Mouse (Mus musculus): ENCODE data around the gene Unc13a. TPM values are rescaled to one million over a fixed set of nuclear protein-coding genes. Genes with fewer than 3 reads are reported as not detected.

The Unc13a gene
- polyA plus RNA-seq, 1 experiment from 2014 or later, result 0.46 TPM

GRCm38 (mm10) chr8:71595862-71596261 lies 75.7 kb downstream of the Unc13a start:
- Histone ChIP-seq H3K4me3 (ENCODE audit: low read depth, low read length) (no peak overlapping the region), H3K36me3 (ENCODE audit: insufficient read depth) (peaks cover 11% of the 10 kb centered on the region; the same call in 1 of the 2 replicates), H3K4me1 (ENCODE audit: insufficient read depth) (0 out of 2 replicates have a peak, but pooled peaks cover 3% of the 10 kb centered on the region), H3K9me3 (ENCODE audit: low read depth, low read length) (no peaks in the 10 kb centered on the region), H3K27me3 (ENCODE audit: insufficient read depth, low read length) (0 out of 2 replicates have a peak, but pooled peaks cover 2% of the 10 kb centered on the region), H3K9ac (no peak overlapping the region), H3K4me2 (peak overlapping the region; percentile 27; the same call in 1 of the 2 replicates), H3K27ac (ENCODE audit: low read depth) (no peak overlapping the region)
- WGBS, result 9% methylated on average over 27 of the region's 27 CpGs
- peak; percentile 92 for DNase-seq
- ATAC-seq (ENCODE audit: insufficient read depth), result peak; percentile 11
- peak; percentile 100 for TF ChIP-seq CTCF (IDR thresholded peaks at IDR 0.05; ENCODE audit: low read depth)

DNA sequence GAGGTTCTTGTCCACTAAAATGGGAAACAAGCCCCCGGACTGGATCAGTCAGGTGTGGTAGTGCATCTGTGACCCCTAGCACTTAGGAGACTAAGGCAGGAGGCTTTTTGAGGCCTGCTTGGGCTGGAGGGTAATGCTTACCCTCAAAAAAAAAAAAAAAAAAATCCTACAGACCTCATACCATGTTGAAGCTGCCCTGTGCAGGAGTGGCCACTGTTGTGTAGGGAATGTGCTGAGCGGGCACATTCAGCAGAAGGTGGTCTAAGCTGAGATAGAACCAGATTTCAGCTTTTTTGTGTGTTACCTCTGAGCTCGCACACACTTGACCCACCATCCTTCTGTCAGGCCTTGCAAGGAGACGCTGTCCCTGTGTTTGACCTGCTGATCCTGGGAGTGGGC lies 77.2 kb downstream of the Unc13a start:
- Histone ChIP-seq H3K9ac (no peak overlapping the region), H3K9me3 (ENCODE audit: low read depth, low read length) (no peaks in the 10 kb centered on the region), H3K27me3 (ENCODE audit: insufficient read depth, low read length) (no peaks in the 10 kb centered on the region), H3K36me3 (ENCODE audit: insufficient read depth) (0 out of 2 replicates have a peak, but pooled peaks cover 8% of the 10 kb centered on the region), H3K4me3 (ENCODE audit: low read depth, low read length) (no peak overlapping the region), H3K4me1 (ENCODE audit: insufficient read depth) (0 out of 2 replicates have a peak, but pooled peaks cover 3% of the 10 kb centered on the region), H3K27ac (ENCODE audit: low read depth) (no peak overlapping the region), H3K4me2 (no peak overlapping the region)
- DNase-seq (no peak), ATAC-seq (ENCODE audit: insufficient read depth) (no peak)
- WGBS, result 96% methylated on average over 4 of the region's 4 CpGs
- no peak for TF ChIP-seq CTCF (IDR thresholded peaks at IDR 0.05; ENCODE audit: low read depth)

GRCm38 (mm10) chr8:71593556-71594323 lies 77.8 kb downstream of the Unc13a start:
- Histone ChIP-seq H3K36me3 (ENCODE audit: insufficient read depth) (0 out of 2 replicates have a peak, but pooled peaks cover 8% of the 10 kb centered on the region), H3K4me3 (ENCODE audit: low read depth, low read length) (no peak overlapping the region), H3K27me3 (ENCODE audit: insufficient read depth, low read length) (no peaks in the 10 kb centered on the region), H3K27ac (ENCODE audit: low read depth) (no peak overlapping the region), H3K4me2 (no peak overlapping the region), H3K9ac (no peak overlapping the region), H3K4me1 (ENCODE audit: insufficient read depth) (0 out of 2 replicates have a peak, but pooled peaks cover 3% of the 10 kb centered on the region), H3K9me3 (ENCODE audit: low read depth, low read length) (no peaks in the 10 kb centered on the region)
- TF ChIP-seq CTCF (IDR thresholded peaks at IDR 0.05; ENCODE audit: low read depth), result no peak
- ATAC-seq (ENCODE audit: insufficient read depth), result no peak
- no peak for DNase-seq
- WGBS, result 87% methylated on average over 8 of the region's 8 CpGs

- peak overlapping the region; percentile 98 for H3K4me2 ChIP-seq
- ATAC-seq (ENCODE audit: insufficient read depth) (peak; percentile 69), DNase-seq (peak; percentile 71)
- no peaks in the 10 kb centered on the region for H3K27me3 ChIP-seq (ENCODE audit: insufficient read depth, low read length)
- H3K36me3 ChIP-seq (ENCODE audit: insufficient read depth), result 0 out of 2 replicates have a peak, but pooled peaks cover 8% of the 10 kb centered on the region
- H3K4me1 ChIP-seq (ENCODE audit: insufficient read depth), result 0 out of 2 replicates have a peak, but pooled peaks cover 3% of the 10 kb centered on the region
- peak overlapping the region; percentile 88 for H3K4me3 ChIP-seq (ENCODE audit: low read depth, low read length)
- 3% methylated on average over 60 of the region's 60 CpGs for WGBS
- H3K27ac ChIP-seq (ENCODE audit: low read depth), result peak overlapping the region; percentile 98
- H3K9me3 ChIP-seq (ENCODE audit: low read depth, low read length), result no peaks in the 10 kb centered on the region
- 0 out of 2 replicates have a peak, but pooled peaks have one; percentile 1 for TF ChIP-seq CTCF (IDR thresholded peaks at IDR 0.05; ENCODE audit: low read depth)
- peak overlapping the region; percentile 91 for H3K9ac ChIP-seq
Measured at GRCm38 (mm10) chr8:71592374-71593170, 79.0 kb downstream of the Unc13a start.

DNA sequence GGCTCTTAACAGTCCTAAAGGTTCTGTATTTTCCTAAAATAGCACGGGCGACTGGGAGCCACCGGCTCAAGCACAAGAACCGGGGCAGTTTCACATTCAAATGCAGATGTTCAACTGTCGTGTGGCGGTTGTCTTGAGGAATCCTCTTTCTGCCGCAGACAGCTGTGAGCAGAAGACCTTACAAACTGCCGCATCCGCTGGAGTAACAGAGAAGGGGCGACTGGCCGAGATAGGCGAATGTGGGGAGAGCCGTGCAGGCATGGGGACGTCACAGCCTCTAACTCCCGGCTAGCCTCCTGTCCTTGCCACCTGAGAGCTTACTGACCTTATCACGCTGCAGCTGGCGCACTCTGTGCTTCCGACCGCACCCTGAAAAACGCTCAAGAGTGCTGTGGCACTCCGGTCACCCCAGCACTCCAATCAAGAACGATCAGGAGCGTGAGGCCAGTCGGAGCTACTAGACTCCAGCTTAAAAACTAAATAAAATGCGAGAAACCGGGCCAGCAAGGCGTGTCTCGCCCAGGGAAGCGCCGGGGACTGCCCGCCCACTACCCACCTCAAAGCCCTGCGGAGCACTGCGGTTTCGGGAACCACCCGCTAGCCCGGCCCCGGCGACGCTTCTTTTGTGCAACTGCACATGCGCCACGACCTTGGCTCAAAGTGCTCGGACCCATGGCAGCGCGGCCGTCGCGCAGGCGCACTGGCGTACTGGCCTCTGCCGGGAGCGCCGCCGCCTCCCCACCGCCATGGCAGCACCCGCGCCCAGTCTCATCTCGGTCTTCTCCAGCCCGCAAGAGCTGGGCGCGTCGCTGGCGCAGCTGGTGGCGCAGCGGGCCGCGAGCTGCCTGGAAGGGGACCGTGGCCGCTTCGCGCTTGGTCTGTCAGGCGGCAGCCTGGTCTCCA lies 79.8 kb downstream of the Unc13a start, which contains the start of gene Pgls:
TSS of gene Pgls (plus strand) at position 706 of the 903 bp plus-strand sequence.
- 0 out of 2 replicates have a peak, but pooled peaks cover 8% of the 10 kb centered on the region for H3K36me3 ChIP-seq (ENCODE audit: insufficient read depth)
- no peaks in the 10 kb centered on the region for H3K27me3 ChIP-seq (ENCODE audit: insufficient read depth, low read length)
- H3K27ac ChIP-seq (ENCODE audit: low read depth), result peak within 1 kb of the TSS; percentile 98
- DNase-seq, result peak; percentile 99
- H3K4me3 ChIP-seq (ENCODE audit: low read depth, low read length), result peak within 1 kb of the TSS; percentile 88
- under 1% methylated on average over 71 of the region's 71 CpGs for WGBS
- peak; percentile 87 for ATAC-seq (ENCODE audit: insufficient read depth)
- peak within 1 kb of the TSS; percentile 98 for H3K4me2 ChIP-seq
- no peaks in the 10 kb centered on the region for H3K9me3 ChIP-seq (ENCODE audit: low read depth, low read length)
- 0 out of 2 replicates have a peak, but pooled peaks cover 3% of the 10 kb centered on the region for H3K4me1 ChIP-seq (ENCODE audit: insufficient read depth)
- H3K9ac ChIP-seq, result peak within 1 kb of the TSS; percentile 91
- TF ChIP-seq CTCF (IDR thresholded peaks at IDR 0.05; ENCODE audit: low read depth), result no peak

GRCm38 (mm10) chr8:71591017-71591416 lies 80.5 kb downstream of the Unc13a start:
- H3K27me3 ChIP-seq (ENCODE audit: insufficient read depth, low read length), result no peaks in the 10 kb centered on the region
- H3K9ac ChIP-seq, result peak overlapping the region; percentile 91
- peak overlapping the region; percentile 88 for H3K4me3 ChIP-seq (ENCODE audit: low read depth, low read length)
- H3K4me1 ChIP-seq (ENCODE audit: insufficient read depth), result 0 out of 2 replicates have a peak, but pooled peaks cover 3% of the 10 kb centered on the region
- H3K9me3 ChIP-seq (ENCODE audit: low read depth, low read length), result no peaks in the 10 kb centered on the region
- H3K4me2 ChIP-seq, result peak overlapping the region; percentile 98
- no peak for DNase-seq
- no peak for ATAC-seq (ENCODE audit: insufficient read depth)
- WGBS, result 18% methylated on average over 5 of the region's 5 CpGs
- H3K27ac ChIP-seq (ENCODE audit: low read depth), result peak overlapping the region; percentile 98; the same call in 1 of the 2 replicates
- H3K36me3 ChIP-seq (ENCODE audit: insufficient read depth), result peaks cover 9% of the 10 kb centered on the region; the same call in 1 of the 2 replicates
- no peak for TF ChIP-seq CTCF (IDR thresholded peaks at IDR 0.05; ENCODE audit: low read depth)
